Mouse (Mus musculus) mouse trophoblast stem cell (cell line): ENCODE measurements at regions not wholly inside any gene's neighbourhood (a gene's known extent, or its start where the extent isn't known, plus 50 kb on each side); places are given as distances from the start of the nearest gene placed in this dataset.

ENCODE experiments used
- in situ Hi-C, 2 experiments: fragments of 300-500 bp; cut with MseI, MboI; formaldehyde crosslinking; loops; 2 replicates in 1 of 2; 3 replicates in 1 of 2; pipeline ENCODE4 v1.15.1; 2025

DNA sequence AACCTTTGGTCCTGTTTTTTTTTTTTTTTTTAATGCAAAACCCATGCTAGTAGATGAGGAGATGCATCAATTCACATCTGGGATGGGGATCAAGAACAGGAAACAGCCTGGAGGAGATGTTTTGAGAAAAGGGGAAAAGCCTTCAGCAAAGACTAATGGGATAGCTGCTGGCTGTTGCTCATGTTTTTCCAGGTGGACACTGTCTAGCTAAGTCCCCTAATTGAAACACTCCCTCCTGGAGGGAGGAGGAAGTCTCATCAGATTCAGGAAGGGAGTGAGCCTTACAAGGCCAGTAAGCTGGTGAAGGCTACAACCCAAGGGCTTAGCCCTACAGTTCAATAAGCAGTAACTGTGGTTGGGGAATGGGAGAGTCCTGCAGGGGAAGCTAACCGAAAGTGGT lies 803.1 kb upstream of the Lrrc6 start:
- in situ Hi-C loops: no loop called here

DNA sequence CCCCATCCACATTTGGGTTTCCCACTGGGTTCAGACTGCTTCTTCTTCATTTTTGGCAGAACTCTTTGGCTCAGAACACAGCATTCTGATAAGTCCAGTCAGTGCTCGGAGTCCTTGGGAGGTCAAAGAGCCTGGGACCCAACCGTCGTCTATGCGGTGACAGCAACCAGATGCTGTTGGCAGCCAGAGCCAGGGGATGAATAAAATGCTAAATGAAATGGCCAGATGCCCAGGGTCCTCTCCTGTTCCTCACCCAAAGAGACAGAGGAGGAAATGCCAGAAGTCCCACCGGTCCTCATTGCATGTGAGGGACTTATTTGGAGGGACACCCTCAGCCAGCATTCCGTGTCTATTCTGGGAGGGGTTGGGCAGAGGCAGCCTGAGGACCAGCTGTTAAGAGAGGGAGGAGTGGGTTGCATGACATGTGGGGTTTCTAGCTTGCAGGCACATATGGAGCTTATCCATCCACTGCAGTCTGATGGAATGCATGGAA lies 801.2 kb upstream of the Lrrc6 start:
- in situ Hi-C loops: no loop called here

DNA sequence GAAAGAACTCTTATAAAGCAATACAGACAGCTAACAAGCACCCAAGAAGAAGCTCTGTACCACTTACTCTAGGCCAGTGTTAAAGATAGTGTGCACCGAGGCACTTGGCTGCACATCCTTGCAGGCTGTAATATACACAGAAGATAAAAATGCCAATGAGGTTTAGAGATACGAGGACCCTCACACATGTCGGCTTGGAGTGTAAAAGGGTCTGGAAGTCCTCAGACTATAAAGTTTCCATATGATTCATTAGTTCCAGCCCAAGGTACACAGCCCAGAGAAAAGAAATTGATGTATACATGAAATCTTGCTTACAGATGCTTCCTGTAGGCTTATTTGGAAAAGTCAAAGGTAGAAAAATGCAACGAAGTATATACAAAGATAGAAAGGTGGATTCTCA lies 800.3 kb upstream of the Lrrc6 start:
- in situ Hi-C loops: no loop called here

DNA sequence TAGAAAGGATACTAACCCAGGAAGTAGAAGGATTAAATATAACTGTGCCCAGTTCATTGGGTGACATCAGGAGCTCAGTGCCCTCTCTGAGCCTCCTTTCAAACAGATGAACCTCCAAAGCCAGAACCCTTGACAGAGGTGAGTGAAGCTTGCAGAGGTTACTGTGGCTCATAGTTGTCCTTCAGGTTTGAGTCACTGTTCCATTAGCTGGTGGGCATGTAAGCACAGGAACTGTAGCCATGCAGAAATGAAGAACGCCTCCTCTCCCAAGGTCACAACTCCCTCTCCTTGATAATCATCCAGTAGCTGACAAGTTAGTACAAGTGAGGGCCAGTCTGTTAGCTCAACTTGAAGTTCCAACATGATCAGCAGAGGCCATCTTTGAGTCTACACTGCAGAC lies 794.1 kb upstream of the Lrrc6 start:
- in situ Hi-C loops: no loop called here

DNA sequence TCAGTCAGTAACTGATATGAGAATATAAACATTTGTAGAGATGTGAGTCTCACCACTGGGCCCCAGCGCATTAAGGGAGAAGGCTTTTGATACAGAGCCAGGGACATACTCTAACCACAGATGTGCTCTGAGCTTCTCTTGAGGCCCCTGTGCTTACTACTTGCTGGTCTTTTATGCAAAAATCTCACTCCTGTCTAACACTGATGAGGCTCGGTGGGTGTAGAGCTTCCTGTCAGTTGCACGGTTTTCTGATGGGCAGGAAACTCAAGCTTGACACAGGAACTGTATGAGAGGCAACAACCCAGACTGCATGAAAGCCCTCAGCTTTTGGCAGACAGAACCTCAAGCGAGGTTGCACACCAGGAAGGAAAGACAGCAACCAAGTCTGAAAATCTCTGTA lies 789.0 kb upstream of the Lrrc6 start:
- in situ Hi-C loops: no loop called here

DNA sequence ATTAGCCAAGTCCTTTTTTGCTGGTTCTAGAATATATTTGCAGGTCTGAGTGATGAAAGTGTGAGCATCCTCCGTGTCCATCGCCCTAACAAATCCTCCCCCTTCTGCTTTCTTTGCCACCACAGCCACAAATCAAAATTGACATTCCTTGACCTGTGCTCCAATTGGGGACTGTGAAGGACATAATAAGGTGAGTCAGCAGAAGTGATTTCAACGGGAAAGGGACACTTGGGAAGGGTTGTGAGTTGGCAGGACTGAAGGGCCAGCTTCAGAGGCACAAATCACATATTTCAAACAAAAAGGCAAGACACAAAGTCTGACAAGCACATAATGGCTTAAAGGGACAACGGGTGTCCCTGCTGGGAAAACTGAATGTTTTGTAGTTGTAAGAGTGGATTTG lies 784.2 kb upstream of the Lrrc6 start:
- in situ Hi-C loops: no loop called here

DNA sequence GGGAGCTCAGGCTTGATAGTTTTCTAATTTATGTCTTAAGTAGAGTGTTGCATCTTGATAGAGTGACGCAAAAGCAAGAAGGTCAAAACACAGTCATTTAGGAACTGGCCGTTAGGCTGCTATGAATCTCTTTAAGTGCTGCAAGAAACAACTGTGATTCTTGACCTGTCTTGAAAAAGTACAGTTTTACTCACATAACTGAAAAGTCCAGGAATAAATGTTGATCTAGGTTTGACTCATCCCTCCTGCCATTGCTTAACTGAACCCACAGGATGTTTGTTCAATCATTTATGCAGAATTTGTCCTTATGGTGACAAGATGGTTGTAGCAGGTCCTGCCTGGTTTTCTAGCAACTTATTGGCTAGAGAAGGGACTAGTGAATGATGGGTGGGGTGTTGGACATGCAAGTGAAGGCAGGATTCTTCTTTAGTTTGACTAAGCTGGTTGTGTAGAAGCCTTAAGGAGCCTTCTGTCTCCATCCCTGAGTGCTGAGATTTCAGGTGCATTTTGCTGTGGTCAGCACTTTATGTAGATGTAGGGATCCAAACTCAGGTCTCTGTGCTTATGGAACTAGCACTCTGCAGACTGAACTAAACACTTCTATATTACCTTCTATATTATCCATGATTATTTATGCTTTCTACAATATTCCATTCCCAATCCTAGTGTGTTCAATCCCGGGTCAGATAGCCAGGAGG lies 782.7 kb upstream of the Lrrc6 start:
- in situ Hi-C loops: no loop called here

DNA sequence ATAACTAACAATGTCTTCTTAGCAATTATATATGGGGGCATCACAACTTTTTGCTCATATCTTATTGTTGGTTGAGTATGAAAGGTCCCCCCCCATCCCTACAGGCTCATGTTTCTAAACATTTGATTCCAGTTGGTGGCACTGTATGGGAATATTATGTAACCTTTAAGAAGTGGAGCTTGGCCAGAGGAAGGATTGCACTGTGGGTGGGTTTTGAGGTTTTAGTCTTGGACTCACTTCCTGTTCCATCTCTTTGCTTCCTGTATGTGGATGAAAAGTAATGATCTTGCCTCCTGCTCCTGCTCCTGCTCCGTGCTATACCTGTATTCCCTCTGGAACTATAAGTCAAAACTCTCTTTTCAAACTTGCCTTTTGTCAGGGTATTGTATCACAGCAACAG lies 778.2 kb upstream of the Lrrc6 start:
- in situ Hi-C loops: no loop called here

DNA sequence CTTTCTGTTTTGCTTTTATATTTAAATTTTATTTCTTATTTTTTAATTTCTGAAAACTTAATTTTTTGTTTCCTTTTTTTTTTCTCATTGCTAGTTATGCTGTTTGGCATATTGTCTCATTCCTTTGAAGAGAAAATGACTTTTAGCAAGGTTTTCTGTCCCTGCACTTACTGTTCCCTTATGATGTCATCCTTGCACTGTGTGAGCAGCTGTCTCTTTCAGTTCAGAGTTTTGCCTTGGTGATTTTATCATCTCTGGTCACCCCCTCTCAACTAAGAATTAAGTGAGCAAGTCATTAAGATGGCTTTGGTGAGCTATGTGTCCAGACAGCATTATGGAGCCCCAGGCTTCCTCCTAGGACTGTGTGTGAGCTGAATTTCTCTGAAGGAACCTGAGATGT lies 774.3 kb upstream of the Lrrc6 start:
- in situ Hi-C loops: no loop called here

DNA sequence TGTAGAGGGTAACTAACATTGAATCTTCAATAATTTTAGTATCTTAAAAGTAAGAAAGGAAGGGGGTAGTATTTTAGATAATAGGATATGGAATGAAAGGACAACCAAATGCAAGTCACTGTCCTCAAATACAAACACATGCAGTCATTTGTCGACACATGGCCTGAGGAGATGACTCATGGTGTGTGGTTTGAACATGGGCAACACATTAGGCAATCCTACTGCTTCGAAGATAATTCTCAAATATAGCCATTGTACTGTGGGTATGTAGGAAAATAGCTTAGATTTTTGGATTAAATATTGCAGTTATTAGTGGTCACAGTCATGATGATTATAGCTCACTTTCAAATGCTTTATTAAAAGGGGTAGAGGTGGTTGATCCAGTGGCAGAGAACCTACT lies 771.7 kb upstream of the Lrrc6 start:
- in situ Hi-C loops: no loop called here

DNA sequence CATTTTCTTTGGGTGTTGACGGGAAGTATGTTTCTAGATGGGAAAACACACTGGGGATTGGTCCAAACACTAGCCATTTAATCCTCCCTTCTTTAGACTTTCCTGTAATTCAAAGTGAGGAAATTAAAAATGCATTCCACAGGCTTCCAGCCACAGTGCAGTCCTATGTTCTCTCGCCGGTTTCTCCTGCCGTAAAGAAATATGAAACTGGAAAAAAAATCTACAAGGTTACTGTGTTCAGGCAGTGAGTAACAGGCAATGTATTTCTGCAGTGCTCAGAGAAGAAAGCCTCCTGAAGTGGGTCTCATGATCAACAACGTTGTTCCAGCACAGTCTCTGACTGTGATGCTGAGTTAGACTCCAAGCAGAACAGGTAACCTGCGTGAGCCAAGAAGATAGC lies 763.0 kb upstream of the Lrrc6 start:
- in situ Hi-C loops: no loop called here

DNA sequence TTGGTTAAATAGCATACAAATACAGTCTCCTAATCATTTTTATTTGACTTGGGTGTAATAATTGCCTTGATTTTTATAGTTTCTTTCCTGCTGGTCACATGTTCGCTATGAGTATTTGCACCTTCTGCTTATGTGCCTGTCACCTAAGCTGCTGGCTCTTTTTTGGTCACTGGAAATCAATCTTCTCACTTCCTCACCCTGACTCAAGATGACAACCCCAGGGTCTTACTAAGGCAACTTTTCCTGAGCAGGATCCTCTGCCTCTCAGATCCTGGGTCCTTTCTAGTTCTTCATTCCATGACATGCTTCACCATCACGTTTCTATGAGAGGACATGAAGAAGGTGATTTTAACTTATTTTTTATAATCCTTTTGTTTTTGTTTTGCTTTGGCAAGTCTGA lies 762.6 kb upstream of the Lrrc6 start:
- in situ Hi-C loops: no loop called here

DNA sequence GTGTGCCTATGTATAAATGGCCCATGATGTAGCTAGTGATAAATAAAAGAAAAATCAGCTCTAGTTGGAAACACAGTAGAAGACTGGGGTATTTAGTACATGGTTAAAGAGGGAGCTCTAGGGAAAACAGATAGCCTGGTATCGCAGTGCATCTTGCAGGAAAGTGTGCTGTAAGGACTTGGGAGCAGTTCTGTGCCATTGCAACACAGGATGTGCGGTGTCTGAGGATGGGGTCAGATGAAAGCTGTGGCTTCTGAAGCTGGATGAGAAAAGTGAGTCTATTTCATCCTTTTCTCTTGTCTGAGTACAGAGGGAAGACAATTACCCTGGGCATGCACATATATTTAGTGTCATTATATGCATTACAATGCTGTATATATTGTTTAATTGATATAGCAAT lies 761.6 kb upstream of the Lrrc6 start:
- in situ Hi-C loops: no loop called here

DNA sequence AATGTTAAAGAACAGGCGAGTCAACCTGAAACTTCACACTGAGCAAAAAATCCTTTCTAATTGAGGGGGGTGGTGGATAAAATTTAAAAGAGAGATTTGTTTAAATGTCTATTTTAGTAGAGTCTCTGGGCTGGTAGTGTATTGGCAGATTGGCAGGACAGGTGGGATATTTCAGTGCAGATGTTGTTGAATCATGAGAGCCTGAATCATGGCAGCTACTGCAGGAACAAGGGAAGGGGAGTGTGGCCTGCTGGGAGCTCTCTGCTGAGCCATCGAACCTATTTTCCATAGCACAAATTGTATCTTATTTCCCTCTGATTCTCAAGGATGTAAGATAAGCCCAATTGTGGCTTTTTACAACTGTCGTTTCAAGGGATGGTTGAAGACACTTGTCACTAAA lies 760.0 kb upstream of the Lrrc6 start:
- in situ Hi-C loops: no loop called here

DNA sequence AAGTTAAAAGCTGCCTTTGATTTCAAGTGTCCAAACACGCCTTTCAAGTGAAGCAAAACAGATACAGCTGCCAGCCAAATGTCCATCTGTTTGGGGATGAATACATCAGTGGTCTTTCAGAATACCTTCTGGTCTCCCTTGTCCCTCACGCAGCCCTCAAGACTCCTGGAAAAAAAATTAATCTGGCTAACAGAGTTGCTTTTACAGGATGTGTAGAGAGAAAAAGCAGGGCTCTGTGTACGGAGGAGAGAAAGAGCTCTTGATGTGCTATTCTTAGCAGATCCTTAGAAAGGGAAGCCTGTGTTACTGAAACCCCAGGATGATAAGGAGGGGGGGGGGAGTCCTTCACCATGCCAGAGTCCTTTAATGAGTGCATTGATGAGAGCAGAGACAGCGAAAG lies 748.4 kb upstream of the Lrrc6 start:
- in situ Hi-C loops: no loop called here

DNA sequence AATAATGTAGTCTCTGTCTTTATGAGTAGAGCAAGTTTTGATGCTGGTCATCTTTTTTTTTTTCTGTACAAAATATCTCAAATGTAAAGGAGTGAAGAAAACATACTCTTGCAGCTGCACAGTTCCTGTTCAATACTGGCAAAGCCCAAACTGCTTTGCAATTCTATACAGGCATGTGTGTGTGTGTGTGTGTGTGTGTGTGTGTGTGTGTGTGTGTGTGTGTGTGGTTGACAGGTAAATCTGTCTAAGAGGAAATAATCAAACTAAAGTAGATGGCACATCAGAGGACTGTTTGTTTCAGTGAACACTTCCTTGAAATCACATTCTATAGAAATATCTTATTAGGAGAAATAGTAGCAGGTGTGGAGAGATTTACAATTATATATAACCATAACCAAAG lies 747.8 kb upstream of the Lrrc6 start:
- in situ Hi-C loops: no loop called here

DNA sequence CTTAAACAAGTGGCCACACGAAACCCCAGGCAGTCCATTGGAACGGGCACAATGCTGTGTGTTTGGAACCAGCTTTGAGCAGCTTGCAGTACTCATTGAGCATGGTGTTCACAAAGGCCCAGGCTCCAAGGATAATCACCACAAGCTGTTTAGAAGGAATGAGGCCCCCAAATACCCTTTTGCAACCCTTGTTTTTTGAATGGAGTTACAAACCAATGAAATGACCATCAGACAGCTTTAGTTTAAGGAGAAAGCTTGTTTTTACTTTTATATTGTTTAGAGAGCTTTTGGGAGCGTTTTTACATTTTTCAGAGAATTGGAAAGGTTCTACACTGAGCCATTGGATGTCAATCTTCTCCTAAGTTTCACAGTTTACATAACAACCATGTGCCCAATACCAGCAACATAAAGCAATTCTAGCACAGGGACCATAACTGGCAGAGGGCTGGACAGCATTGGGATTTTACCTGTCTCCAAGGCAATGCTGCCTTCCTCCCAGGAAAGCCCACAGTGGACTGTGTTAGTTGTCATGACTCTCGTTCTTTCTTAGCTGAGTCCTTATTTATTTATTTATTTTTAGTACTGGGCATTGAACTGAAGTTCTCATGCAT lies 745.1 kb upstream of the Lrrc6 start:
- in situ Hi-C loops: no loop called here

DNA sequence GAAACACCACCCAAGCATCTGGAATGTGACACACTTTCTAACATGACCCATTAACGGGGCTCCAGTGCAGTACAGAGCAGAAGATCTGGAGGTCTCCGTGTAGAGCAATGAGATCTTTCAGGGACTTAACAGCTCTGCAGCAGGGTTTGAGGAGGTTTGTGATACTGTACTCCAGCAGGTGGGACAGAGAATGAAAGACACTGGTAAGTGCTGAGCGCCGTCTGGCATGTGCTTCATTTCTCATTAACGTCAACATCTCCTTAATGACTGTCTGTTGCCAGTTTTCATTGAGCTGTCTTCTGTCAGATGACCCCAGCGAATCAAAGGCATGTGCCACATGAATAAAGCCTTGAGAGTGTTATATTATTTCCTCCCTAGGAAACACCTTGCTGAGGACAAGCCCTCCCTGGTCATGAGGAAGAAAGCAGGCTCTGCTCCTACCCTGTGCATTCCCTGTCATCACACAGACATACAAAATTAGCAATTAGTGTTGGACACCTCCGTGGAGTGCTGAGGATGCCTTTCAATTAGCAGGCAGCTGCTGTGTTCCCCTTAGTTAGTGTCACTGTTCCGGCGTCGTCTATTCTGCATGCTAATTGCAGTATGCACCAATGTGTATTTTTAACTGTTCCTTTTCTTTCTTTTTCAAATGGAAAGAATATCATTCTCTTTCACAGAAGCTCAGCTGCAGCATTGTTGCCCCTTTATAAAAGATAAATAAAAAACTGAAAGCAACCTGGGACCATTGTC lies 744.4 kb upstream of the Lrrc6 start:
- in situ Hi-C loops: no loop called here

DNA sequence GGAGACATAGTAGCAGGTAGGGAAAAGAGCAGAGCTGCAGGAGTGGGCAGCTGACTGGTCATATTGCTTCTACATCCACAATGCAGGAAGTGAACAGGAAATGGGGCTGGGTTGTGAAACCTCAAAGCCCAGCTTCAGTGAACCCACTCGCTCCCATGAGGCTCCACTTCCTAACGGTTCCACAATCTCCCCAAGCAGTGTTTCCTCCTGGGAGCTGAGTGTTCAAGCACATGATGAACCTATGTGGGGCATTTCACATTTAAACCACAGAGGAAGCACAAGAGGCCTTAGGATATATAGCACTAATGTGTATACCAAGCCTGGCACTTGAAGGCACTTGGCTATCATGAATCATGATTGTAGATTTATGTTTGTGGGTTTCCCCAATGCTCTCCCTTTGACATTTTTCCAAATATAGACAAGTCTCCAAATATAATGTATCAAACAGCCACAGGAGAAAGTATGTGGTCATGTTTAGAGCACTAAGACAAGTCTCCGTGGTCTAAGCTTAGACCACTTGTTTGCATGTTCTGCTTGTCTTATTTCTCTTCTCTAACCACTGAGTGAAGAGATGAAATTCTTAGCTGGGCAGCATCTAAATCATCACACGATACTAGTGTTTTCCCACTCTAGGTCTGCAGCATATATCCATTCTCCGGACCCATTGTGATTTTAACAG lies 734.5 kb upstream of the Lrrc6 start:
- in situ Hi-C loops: no loop called here

DNA sequence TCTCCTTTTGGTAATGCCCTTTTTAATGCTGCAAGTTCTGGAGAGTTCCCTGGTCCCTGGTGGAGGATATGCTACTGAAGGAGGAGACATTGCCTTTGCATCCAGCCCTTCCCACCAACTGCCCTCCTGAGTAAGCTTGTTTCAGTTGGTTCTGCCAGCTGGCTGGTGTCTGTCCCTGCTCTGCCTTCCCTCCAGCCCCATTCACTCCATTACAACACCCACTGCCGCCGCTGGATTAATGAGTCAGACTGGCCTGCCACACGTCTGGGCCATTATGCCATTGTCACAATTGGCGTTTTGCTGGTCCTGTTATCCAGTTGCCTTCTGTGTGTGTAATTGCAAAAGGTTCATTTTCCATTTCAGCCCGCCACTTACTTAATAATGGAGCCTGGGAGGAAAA lies 728.6 kb upstream of the Lrrc6 start:
- in situ Hi-C loops: no loop called here

DNA sequence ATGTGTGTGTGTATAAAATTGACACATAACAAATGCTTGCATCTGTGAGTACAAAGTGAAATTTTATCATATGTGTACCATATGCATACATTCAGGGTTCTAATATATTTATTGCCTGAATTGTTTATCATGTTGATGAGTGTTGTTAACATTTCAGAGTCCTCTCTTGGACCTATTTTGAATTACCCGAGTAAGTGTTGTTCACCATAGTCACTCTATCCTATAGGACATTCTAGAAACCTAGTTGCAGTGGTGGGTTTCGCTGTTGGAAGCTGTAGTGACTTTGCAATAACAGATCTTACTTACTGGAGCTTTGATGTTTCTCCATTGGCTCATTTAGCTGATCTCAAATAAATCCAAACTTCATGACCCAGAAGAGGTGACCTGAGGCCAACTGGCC lies 727.9 kb upstream of the Lrrc6 start:
- in situ Hi-C loops: no loop called here

DNA sequence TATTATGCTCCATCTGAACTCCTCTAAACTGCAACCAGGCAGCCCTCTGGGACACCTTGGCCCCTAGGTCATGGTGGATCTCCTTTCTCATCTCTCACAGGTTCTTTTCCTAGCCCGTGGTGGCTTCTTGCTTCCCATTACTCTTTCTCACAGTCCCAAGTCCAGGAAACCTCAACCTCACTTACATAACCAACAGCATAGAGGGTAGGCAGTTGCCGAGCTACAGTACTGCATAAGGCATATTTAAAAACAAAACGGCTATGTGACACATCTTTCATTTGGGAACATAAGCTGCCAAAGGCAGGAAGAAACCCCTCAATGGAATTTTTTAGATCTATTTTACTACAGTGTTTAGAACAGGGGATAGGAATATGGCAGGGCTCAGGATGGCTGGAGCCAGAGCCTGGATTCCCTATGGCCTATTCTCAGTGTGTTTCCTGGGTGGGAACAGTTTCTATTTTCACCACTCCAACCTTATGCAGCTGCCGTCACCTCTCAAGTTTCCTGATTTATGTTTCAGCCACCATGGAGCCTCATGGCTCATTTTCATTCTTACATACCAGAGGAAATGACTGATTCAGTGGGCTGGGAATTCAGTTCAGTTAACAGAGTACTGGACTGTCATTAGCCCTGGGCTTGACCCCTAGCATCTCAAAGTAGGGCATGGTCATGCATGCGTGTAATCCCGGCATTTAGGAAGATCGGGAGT lies 726.9 kb upstream of the Lrrc6 start:
- in situ Hi-C loops: no loop called here
